Mouse (Mus musculus): ENCODE measurements around the gene Ormdl3.

DNA sequence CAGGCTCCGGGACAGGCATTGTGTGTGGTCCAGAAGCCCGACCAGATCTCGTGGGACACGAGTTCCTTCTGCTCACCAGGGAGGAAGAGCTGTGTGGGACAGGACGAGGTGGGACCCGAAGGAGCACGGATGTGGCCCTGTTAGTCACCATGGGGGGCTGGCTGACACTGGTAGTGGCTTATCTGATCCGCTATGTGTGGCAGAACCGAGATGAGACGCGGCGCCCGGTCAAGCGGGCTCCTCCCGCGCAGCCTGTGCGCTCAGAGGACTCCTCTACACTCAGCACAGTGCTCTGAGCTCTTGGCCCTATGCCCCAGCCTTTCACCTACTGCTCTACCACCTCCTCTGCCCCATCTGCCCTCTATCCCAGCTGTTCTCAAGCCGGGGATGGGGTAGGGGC lies 12.1 kb upstream of the Ormdl3 start:
- TF ChIP-seq ZMIZ1 (IDR thresholded peaks at IDR 0.05; ENCODE audit: low read depth, low read length) (no peak), POLR2A (IDR thresholded peaks at IDR 0.05; ENCODE audit: low read depth, low read length) (no peak), MAFK (IDR thresholded peaks at IDR 0.05; ENCODE audit: insufficient replicate concordance, low read length) (no peak), CTCF (conservative IDR thresholded peaks at IDR 0.05 in 1 of 2, IDR thresholded peaks at IDR 0.05 in 1 of 2; ENCODE audit: low read depth in 2 of 2, low read length in 2 of 2) (no peak), EP300 (IDR thresholded peaks at IDR 0.05; ENCODE audit: low read length) (no peak), USF1 (IDR thresholded peaks at IDR 0.05; ENCODE audit: low read depth, low read length) (no peak), ETS1 (conservative IDR thresholded peaks at IDR 0.05; ENCODE audit: low read depth, low read length) (no peak), ZKSCAN1 (IDR thresholded peaks at IDR 0.05; ENCODE audit: borderline replicate concordance, low read depth, low read length) (no peak), PAX5 (IDR thresholded peaks at IDR 0.05; ENCODE audit: low read length) (no peak), NRF1 (IDR thresholded peaks at IDR 0.05; ENCODE audit: low read depth, low read length) (no peak), MAZ (IDR thresholded peaks at IDR 0.05; ENCODE audit: low read depth, low read length) (no peak), E2F4 (IDR thresholded peaks at IDR 0.05; ENCODE audit: insufficient replicate concordance, low read depth, low read length) (no peak)
